Mouse (Mus musculus): ENCODE results near the gene Cacna2d3. TPM values are rescaled to one million over a fixed set of nuclear protein-coding genes. Genes with fewer than 3 reads are reported as not detected.

Gene Cacna2d3
- total RNA-seq, 1 experiment: 0.40 TPM

GRCm38 (mm10) chr14:29267233-29267874 lies 454.3 kb downstream of the Cacna2d3 start:
- Histone ChIP-seq H3K4me1 (ENCODE audit: control insufficient read depth in 2 of 2, insufficient read depth in 2 of 2, low read length in 2 of 2, poor library complexity in 1 of 2) (peaks cover 9 to 14% of the 10 kb centered on the region in 2 experiments; a peak in 3 of 4 replicates), H3K9me3 (ENCODE audit: control insufficient read depth, insufficient read depth, low read depth, low read length) (no peaks in the 10 kb centered on the region), H3K9ac (ENCODE audit: insufficient read depth, low read depth, low read length, poor library complexity, severe bottlenecking) (no peak overlapping the region), H3K4me3 (ENCODE audit: insufficient read depth in 1 of 2, low read depth in 1 of 2, low read length in 2 of 2, poor library complexity in 1 of 2, severe bottlenecking in 1 of 2) (no peak overlapping the region), H3K27ac (ENCODE audit: insufficient read depth, low read depth, low read length, poor library complexity, severe bottlenecking) (no peak overlapping the region), H3K36me3 (ENCODE audit: control insufficient read depth, insufficient read depth, low read length, poor library complexity, severe bottlenecking) (no peaks in the 10 kb centered on the region)
- in situ Hi-C loops (cut with MboI; ENCODE audit: low sequenced_read_pairs in 2 of 2, unreplicated experiment in 2 of 2): no loop called here
- peak; percentile 19 for DNase-seq (ENCODE audit: low read depth, low spot score)
- no peak for TF ChIP-seq ZNF384 (IDR thresholded peaks at IDR 0.05; ENCODE audit: low read depth, low read length)
- TF ChIP-seq CHD2 (IDR thresholded peaks at IDR 0.05; ENCODE audit: low read depth, low read length): no peak
- no peak for TF ChIP-seq MAFK (IDR thresholded peaks at IDR 0.05; ENCODE audit: insufficient read depth, low read depth, low read length)
- no peak for TF ChIP-seq HCFC1 (IDR thresholded peaks at IDR 0.05; ENCODE audit: borderline replicate concordance, insufficient read depth, low read length)
- TF ChIP-seq ZC3H11A (IDR thresholded peaks at IDR 0.05; ENCODE audit: borderline replicate concordance, low read depth, low read length): no peak

GRCm38 (mm10) chr14:29260621-29261020 lies 461.0 kb downstream of the Cacna2d3 start:
- no peaks in the 10 kb centered on the region for H3K4me1 ChIP-seq (ENCODE audit: control insufficient read depth in 2 of 2, insufficient read depth in 2 of 2, low read length in 2 of 2, poor library complexity in 1 of 2)

GRCm38 (mm10) chr14:29243516-29243915 lies 478.1 kb downstream of the Cacna2d3 start:
- no peak for DNase-seq (ENCODE audit: low read depth, low spot score)
- in situ Hi-C loops (cut with MboI; ENCODE audit: low sequenced_read_pairs in 2 of 2, unreplicated experiment in 2 of 2): no loop called here
- TF ChIP-seq MAFK (IDR thresholded peaks at IDR 0.05; ENCODE audit: insufficient read depth, low read depth, low read length): no peak
- TF ChIP-seq ZNF384 (IDR thresholded peaks at IDR 0.05; ENCODE audit: low read depth, low read length): no peak
- no peak for TF ChIP-seq HCFC1 (IDR thresholded peaks at IDR 0.05; ENCODE audit: borderline replicate concordance, insufficient read depth, low read length)

More at GRCm38 (mm10) chr14:29260621-29261020, 461.0 kb downstream of the Cacna2d3 start:
- Histone ChIP-seq H3K4me3 (ENCODE audit: insufficient read depth in 1 of 2, low read depth in 1 of 2, low read length in 2 of 2, poor library complexity in 1 of 2, severe bottlenecking in 1 of 2) (no peak overlapping the region), H3K36me3 (ENCODE audit: control insufficient read depth, insufficient read depth, low read length, poor library complexity, severe bottlenecking) (no peaks in the 10 kb centered on the region), H3K27ac (ENCODE audit: insufficient read depth, low read depth, low read length, poor library complexity, severe bottlenecking) (no peak overlapping the region), H3K9ac (ENCODE audit: insufficient read depth, low read depth, low read length, poor library complexity, severe bottlenecking) (no peak overlapping the region), H3K9me3 (ENCODE audit: control insufficient read depth, insufficient read depth, low read depth, low read length) (no peaks in the 10 kb centered on the region)
- TF ChIP-seq MAFK (IDR thresholded peaks at IDR 0.05; ENCODE audit: insufficient read depth, low read depth, low read length): no peak
- no peak for TF ChIP-seq ZC3H11A (IDR thresholded peaks at IDR 0.05; ENCODE audit: borderline replicate concordance, low read depth, low read length)
- no peak for TF ChIP-seq HCFC1 (IDR thresholded peaks at IDR 0.05; ENCODE audit: borderline replicate concordance, insufficient read depth, low read length)
- no peak for DNase-seq (ENCODE audit: low read depth, low spot score)
- in situ Hi-C loops (cut with MboI; ENCODE audit: low sequenced_read_pairs in 2 of 2, unreplicated experiment in 2 of 2): no loop called here

GRCm38 (mm10) chr14:29238446-29238845 lies 483.2 kb downstream of the Cacna2d3 start:
- in situ Hi-C loops (cut with MboI; ENCODE audit: low sequenced_read_pairs in 2 of 2, unreplicated experiment in 2 of 2): no loop called here
- Histone ChIP-seq H3K27ac (ENCODE audit: insufficient read depth, low read depth, low read length, poor library complexity, severe bottlenecking) (no peak overlapping the region), H3K36me3 (ENCODE audit: control insufficient read depth, insufficient read depth, low read length, poor library complexity, severe bottlenecking) (no peaks in the 10 kb centered on the region), H3K9me3 (ENCODE audit: control insufficient read depth, insufficient read depth, low read depth, low read length) (no peaks in the 10 kb centered on the region), H3K4me3 (ENCODE audit: insufficient read depth in 1 of 2, low read depth in 1 of 2, low read length in 2 of 2, poor library complexity in 1 of 2, severe bottlenecking in 1 of 2) (no peak overlapping the region), H3K4me1 (ENCODE audit: control insufficient read depth in 2 of 2, insufficient read depth in 2 of 2, low read length in 2 of 2, poor library complexity in 1 of 2) (no peaks in the 10 kb centered on the region), H3K9ac (ENCODE audit: insufficient read depth, low read depth, low read length, poor library complexity, severe bottlenecking) (no peak overlapping the region)
- DNase-seq (ENCODE audit: low read depth, low spot score): no peak
- TF ChIP-seq CHD2 (IDR thresholded peaks at IDR 0.05; ENCODE audit: low read depth, low read length) (no peak), ZNF384 (IDR thresholded peaks at IDR 0.05; ENCODE audit: low read depth, low read length) (no peak)

More at GRCm38 (mm10) chr14:29243516-29243915, 478.1 kb downstream of the Cacna2d3 start:
- H3K4me1 ChIP-seq (ENCODE audit: control insufficient read depth in 2 of 2, insufficient read depth in 2 of 2, low read length in 2 of 2, poor library complexity in 1 of 2): no peaks in the 10 kb centered on the region
- H3K9me3 ChIP-seq (ENCODE audit: control insufficient read depth, insufficient read depth, low read depth, low read length): no peaks in the 10 kb centered on the region
- no peaks in the 10 kb centered on the region for H3K36me3 ChIP-seq (ENCODE audit: control insufficient read depth, insufficient read depth, low read length, poor library complexity, severe bottlenecking)
- no peak overlapping the region for H3K9ac ChIP-seq (ENCODE audit: insufficient read depth, low read depth, low read length, poor library complexity, severe bottlenecking)
- H3K4me3 ChIP-seq (ENCODE audit: insufficient read depth in 1 of 2, low read depth in 1 of 2, low read length in 2 of 2, poor library complexity in 1 of 2, severe bottlenecking in 1 of 2): no peak overlapping the region
- H3K27ac ChIP-seq (ENCODE audit: insufficient read depth, low read depth, low read length, poor library complexity, severe bottlenecking): no peak overlapping the region

Measured in ES-E14 (cell line).